In the genomic region with DNA sequence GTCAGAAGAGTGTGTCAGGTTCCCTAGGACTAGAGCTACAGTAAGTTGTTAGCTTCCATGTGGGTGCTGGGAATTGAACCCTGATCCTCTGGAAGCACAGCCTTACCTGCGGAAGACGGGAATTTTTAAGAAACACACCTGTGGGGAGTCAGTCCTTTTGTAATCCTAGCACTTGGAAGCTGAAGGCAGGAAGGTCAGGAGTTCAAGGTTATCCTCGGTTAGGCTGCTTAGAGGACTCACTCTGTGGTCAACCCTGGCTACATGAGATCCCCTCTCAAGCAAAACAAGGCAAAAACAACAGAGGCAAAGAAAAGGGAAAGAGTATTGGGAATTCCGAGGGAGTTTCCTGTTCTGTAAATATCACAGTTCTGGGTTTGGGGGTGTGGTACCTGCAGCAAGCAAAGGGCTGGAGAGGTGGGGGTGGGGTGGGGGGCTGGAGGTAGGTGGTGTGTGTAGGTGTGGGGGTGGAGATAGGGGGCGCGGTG, we compare ENCODE assay signal across 24 mouse cellular contexts. TPM values are rescaled to one million over a fixed set of nuclear protein-coding genes. Genes with fewer than 3 reads are reported as not detected.
DNase-seq lines count a peak whose midpoint lies in the region; ATAC-seq and TF ChIP-seq lines count a peak whose summit lies in the region.
"Had no signal": no experiment of that assay in that cellular context is flagged by ENCODE, and none has a peak within 500 bp of the region (broad histone marks: within the 10 kb centered on the region; RNA-seq: fewer than 3 reads in every experiment).

No protein-coding gene starts in this region.

- H3K27me3 ChIP-seq in E14TG2a.4 (ENCODE audit: insufficient read depth, low read length) (no peaks in the 10 kb centered on the region), ES-Bruce4 (ENCODE audit: control insufficient read depth, insufficient read depth, low read length, poor library complexity, severe bottlenecking) (no peaks in the 10 kb centered on the region)
- H3K27me3 ChIP-seq in forebrain, embryonic 10.5 days (ENCODE audit: poor library complexity, severe bottlenecking) = peaks cover 89% of the 10 kb centered on the region
- H3K27me3 ChIP-seq in heart, embryonic 11.5 days (ENCODE audit: control insufficient read depth, insufficient read depth, low read length) = peaks cover 81% of the 10 kb centered on the region

- H3K9ac ChIP-seq in ES-Bruce4 (ENCODE audit: low read depth, poor library complexity, severe bottlenecking) (peak overlapping the region; percentile 60; the same call in 1 of the 2 replicates), ES-E14 (ENCODE audit: insufficient read depth, low read depth, low read length, poor library complexity, severe bottlenecking) (peak overlapping the region; percentile 80; the same call in 1 of the 2 replicates)
- no peak overlapping the region for H3K9ac ChIP-seq in heart, embryonic 11.5 days (ENCODE audit: low read depth, low read length)
- H3K9ac ChIP-seq: embryonic facial prominence, embryonic 12.5 days; forebrain, embryonic 13.5 days; forebrain, embryonic 15.5 days; forebrain, postnatal 0 days had no signal

- WGBS in forebrain, embryonic 10.5 days = 14% methylated on average over 6 of the region's 6 CpGs
- 11% methylated on average over 5 of the region's 6 CpGs for WGBS in heart, embryonic 11.5 days (ENCODE audit: insufficient replicate concordance)

- in situ Hi-C loops in ES-E14 (cut with MboI; ENCODE audit: low sequenced_read_pairs in 2 of 2, unreplicated experiment in 2 of 2) = no loop called here

- H3K36me3 ChIP-seq in E14TG2a.4 (ENCODE audit: insufficient read depth, low read length) = peaks cover 74% of the 10 kb centered on the region
- H3K36me3 ChIP-seq in ES-Bruce4 (ENCODE audit: control insufficient read depth, insufficient read depth, low read length, poor library complexity, severe bottlenecking) = peaks cover 4% of the 10 kb centered on the region; the same call in 1 of the 2 replicates
- H3K36me3 ChIP-seq in ES-E14 (ENCODE audit: control insufficient read depth, insufficient read depth, low read length, poor library complexity, severe bottlenecking) = peaks cover 28% of the 10 kb centered on the region
- no peaks in the 10 kb centered on the region for H3K36me3 ChIP-seq in forebrain, embryonic 10.5 days (replicated peaks)
- H3K36me3 ChIP-seq in heart, embryonic 11.5 days (ENCODE audit: control insufficient read depth, insufficient read depth, low read length) = no peaks in the 10 kb centered on the region
- H3K36me3 ChIP-seq: embryonic facial prominence, embryonic 10.5 days; embryonic facial prominence, embryonic 12.5 days; forebrain, embryonic 15.5 days had no signal

- ATAC-seq in heart, embryonic 11.5 days (replicated peaks; ENCODE audit: insufficient number of reproducible peaks, low FRiP score, low TSS enrichment) = no peak
- ATAC-seq: forebrain, embryonic 13.5 days; forebrain, embryonic 15.5 days; forebrain, postnatal 0 days had no signal

- H3K4me3 ChIP-seq in E14TG2a.4 (replicated peaks; ENCODE audit: low read length) (peak overlapping the region; percentile 88), ES-Bruce4 (ENCODE audit: low read depth, low read length) (peak overlapping the region; percentile 61), ES-E14 (ENCODE audit: insufficient read depth in 1 of 2, low read depth in 1 of 2, low read length in 2 of 2, poor library complexity in 1 of 2, severe bottlenecking in 1 of 2) (peak overlapping the region; percentile 73 to 79)
- H3K4me3 ChIP-seq in forebrain, embryonic 10.5 days = no peak overlapping the region
- H3K4me3 ChIP-seq in heart, embryonic 11.5 days (ENCODE audit: low read depth, low read length) = no peak overlapping the region
- H3K4me3 ChIP-seq: embryonic facial prominence, embryonic 10.5 days; embryonic facial prominence, embryonic 12.5 days; forebrain, embryonic 13.5 days; forebrain, embryonic 15.5 days had no signal

- H3K9me3 ChIP-seq in E14TG2a.4 (ENCODE audit: low read length) = no peaks in the 10 kb centered on the region
- no peaks in the 10 kb centered on the region for H3K9me3 ChIP-seq in ES-Bruce4 (replicated peaks; ENCODE audit: control insufficient read depth, insufficient read depth, low read length, poor library complexity, severe bottlenecking)
- H3K9me3 ChIP-seq in ES-E14 (ENCODE audit: control insufficient read depth, insufficient read depth, low read depth, low read length) = no peaks in the 10 kb centered on the region
- no peaks in the 10 kb centered on the region for H3K9me3 ChIP-seq in forebrain, embryonic 10.5 days
- H3K9me3 ChIP-seq in heart, embryonic 11.5 days (replicated peaks; ENCODE audit: control insufficient read depth, low read length) = no peaks in the 10 kb centered on the region
- H3K9me3 ChIP-seq: embryonic facial prominence, embryonic 10.5 days; embryonic facial prominence, embryonic 12.5 days; forebrain, embryonic 13.5 days; forebrain, embryonic 15.5 days had no signal

- TF ChIP-seq EP300 in ES-Bruce4 (IDR thresholded peaks at IDR 0.05; ENCODE audit: insufficient read depth, low read depth, low read length) = peak; percentile 72

- DNase-seq in ES-E14 (ENCODE audit: low read depth, low spot score) = no peak
- DNase-seq in ZHBTc4 (ENCODE audit: low read depth, low spot score) = peak; percentile 45
- DNase-seq in cerebellum, adult 11 months = no peak
- DNase-seq in forebrain, embryonic 10.5 days (ENCODE audit: extremely low spot score, low spot score) = no peak
- DNase-seq: adrenal gland, adult 2 months; adrenal gland, postnatal 10 days; adrenal gland, postnatal 25 days; cerebellum, adult 11-12 months; cerebellum, adult 2 months; cerebellum, adult 9-10 months; cerebellum, postnatal 10 days; cerebellum, postnatal 25 days; forebrain, postnatal 0 days had no signal

- TF ChIP-seq CTCF in E14TG2a.4 (conservative IDR thresholded peaks at IDR 0.05; ENCODE audit: low read length) (no peak), ES-Bruce4 (IDR thresholded peaks at IDR 0.05; ENCODE audit: low read depth, low read length) (no peak)

- H3K4me1 ChIP-seq in E14TG2a.4 (replicated peaks; ENCODE audit: low read depth, low read length) (peaks cover 81% of the 10 kb centered on the region), ES-Bruce4 (ENCODE audit: control insufficient read depth, insufficient read depth, low read length) (peaks cover 17% of the 10 kb centered on the region), ES-E14 (ENCODE audit: control insufficient read depth in 2 of 2, insufficient read depth in 2 of 2, low read length in 2 of 2, poor library complexity in 1 of 2) (peaks cover 6 to 26% of the 10 kb centered on the region in 2 experiments)
- peaks cover 17% of the 10 kb centered on the region for H3K4me1 ChIP-seq in forebrain, embryonic 10.5 days
- H3K4me1 ChIP-seq in heart, embryonic 11.5 days (ENCODE audit: control insufficient read depth, insufficient read depth, low read length) = peaks cover 6% of the 10 kb centered on the region
- H3K4me1 ChIP-seq: forebrain, embryonic 13.5 days; forebrain, embryonic 15.5 days had no signal

- H3K27ac ChIP-seq in ES-Bruce4 (ENCODE audit: insufficient read depth, low read length) (peak overlapping the region; percentile 87), ES-E14 (ENCODE audit: insufficient read depth, low read depth, low read length, poor library complexity, severe bottlenecking) (peak overlapping the region; percentile 96)
- no peak overlapping the region for H3K27ac ChIP-seq in forebrain, embryonic 10.5 days
- no peak overlapping the region for H3K27ac ChIP-seq in heart, embryonic 11.5 days (ENCODE audit: low read depth, low read length)
- H3K27ac ChIP-seq: embryonic facial prominence, embryonic 10.5 days; embryonic facial prominence, embryonic 12.5 days; forebrain, embryonic 13.5 days; forebrain, embryonic 15.5 days had no signal

- TF ChIP-seq POLR2A in ES-Bruce4 (IDR thresholded peaks at IDR 0.05; ENCODE audit: insufficient read depth, low read length) = no peak

- no peak overlapping the region for H3K4me2 ChIP-seq in heart, embryonic 11.5 days
- H3K4me2 ChIP-seq: embryonic facial prominence, embryonic 12.5 days; forebrain, embryonic 13.5 days; forebrain, embryonic 15.5 days had no signal

TF ChIP-seq in ES-E14, 5 proteins besides CTCF, POLR2A, EP300 and RAD21 (continues in another document):
- TF ChIP-seq ZC3H11A (IDR thresholded peaks at IDR 0.05; ENCODE audit: borderline replicate concordance, low read depth, low read length) (no peak), CHD2 (IDR thresholded peaks at IDR 0.05; ENCODE audit: low read depth, low read length) (no peak), MAFK (IDR thresholded peaks at IDR 0.05; ENCODE audit: insufficient read depth, low read depth, low read length) (no peak), ZNF384 (IDR thresholded peaks at IDR 0.05; ENCODE audit: low read depth, low read length) (no peak)

RNA-seq across cellular contexts. Expression of a gene that starts 6.7 kb away (rescaled TPM):
- 27.5 and 30.9 TPM in 2 replicates for polyA plus RNA-seq in ES-Bruce4 (2011; ENCODE audit: insufficient read depth, insufficient read length, low read depth, missing spikeins)
- total RNA-seq in ES-E14 (2012; rRNA removed) = 45.7 and 72.5 TPM in 2 replicates
- 0.07 TPM in 1 of 2 replicates, not detected in the other for polyA plus RNA-seq in forebrain, embryonic 10.5 days (2016; fragmentation: Nextera tagmentation; extraction: Ambion mirVana)
- polyA plus RNA-seq in heart, embryonic 11.5 days (2014; fragmentation: Nextera tagmentation; extraction: Ambion mirVana) = 0.10 and 0.37 TPM in 2 replicates
- total RNA-seq: adrenal gland, adult 2 months; adrenal gland, postnatal 10 days; adrenal gland, postnatal 25 days; forebrain, postnatal 0 days had no signal
- polyA plus RNA-seq: adrenal gland, adult 2 months had no signal

RNA-seq across cellular contexts. Expression of a gene that starts 7.4 kb away (rescaled TPM):
- 5.8 and 9.4 TPM in 2 replicates for polyA plus RNA-seq in ES-Bruce4 (2011; ENCODE audit: insufficient read depth, insufficient read length, low read depth, missing spikeins)
- 10.7 and 29.8 TPM in 2 replicates for total RNA-seq in ES-E14 (2012; rRNA removed)
- polyA plus RNA-seq in forebrain, embryonic 10.5 days (2016; fragmentation: Nextera tagmentation; extraction: Ambion mirVana) = 0.29 and 0.52 TPM in 2 replicates
- polyA plus RNA-seq in heart, embryonic 11.5 days (2014; fragmentation: Nextera tagmentation; extraction: Ambion mirVana) = 1.5 and 3.7 TPM in 2 replicates
- total RNA-seq: adrenal gland, adult 2 months; adrenal gland, postnatal 10 days; adrenal gland, postnatal 25 days; MEL had no signal
- polyA plus RNA-seq: adrenal gland, adult 2 months; C2C12 had no signal

RNA-seq across cellular contexts. Expression of a gene that starts 19.5 kb away (rescaled TPM):
- 70.6 and 78.2 TPM in 2 replicates for polyA plus RNA-seq in ES-Bruce4 (2011; ENCODE audit: insufficient read depth, insufficient read length, low read depth, missing spikeins)
- 36.9 and 63.7 TPM in 2 replicates for total RNA-seq in ES-E14 (2012; rRNA removed)
- 25.4 and 33.7 TPM in 2 replicates for polyA plus RNA-seq in forebrain, embryonic 10.5 days (2016; fragmentation: Nextera tagmentation; extraction: Ambion mirVana)
- polyA plus RNA-seq in heart, embryonic 11.5 days (2014; fragmentation: Nextera tagmentation; extraction: Ambion mirVana) = 34.9 and 37.8 TPM in 2 replicates

RNA-seq across cellular contexts. Expression of a gene that starts 28.6 kb away (rescaled TPM):
- 0.58 TPM in 1 of 2 replicates, not detected in the other for polyA plus RNA-seq in ES-Bruce4 (2011; ENCODE audit: insufficient read depth, insufficient read length, low read depth, missing spikeins)
- total RNA-seq in ES-E14 (2012; rRNA removed) = 0.80 and 0.90 TPM in 2 replicates
- polyA plus RNA-seq in forebrain, embryonic 10.5 days (2016; fragmentation: Nextera tagmentation; extraction: Ambion mirVana) = not detected in 2 replicates
- polyA plus RNA-seq in heart, embryonic 11.5 days (2014; fragmentation: Nextera tagmentation; extraction: Ambion mirVana) = 0.37 TPM in 1 of 2 replicates, not detected in the other
- total RNA-seq: adrenal gland, postnatal 25 days; forebrain, postnatal 0 days; MEL had no signal
- polyA plus RNA-seq: cerebellum, adult 2 months; cortical plate, adult 2 months; embryonic facial prominence, embryonic 10.5 days; embryonic facial prominence, embryonic 12.5 days; embryonic facial prominence, embryonic 14.5 days; forebrain, embryonic 15.5 days; forebrain, postnatal 0 days had no signal

RNA-seq across cellular contexts. Expression of a gene that starts 43.3 kb away (rescaled TPM):
- 4.1 TPM in 2 replicates for polyA plus RNA-seq in ES-Bruce4 (2011; ENCODE audit: insufficient read depth, insufficient read length, low read depth, missing spikeins)
- 4.2 and 8.2 TPM in 2 replicates for total RNA-seq in ES-E14 (2012; rRNA removed)
- 1.3 and 1.5 TPM in 2 replicates for polyA plus RNA-seq in forebrain, embryonic 10.5 days (2016; fragmentation: Nextera tagmentation; extraction: Ambion mirVana)
- 1.0 and 1.4 TPM in 2 replicates for polyA plus RNA-seq in heart, embryonic 11.5 days (2014; fragmentation: Nextera tagmentation; extraction: Ambion mirVana)

Comparison
In these comparisons a context has a peak if more than half of its experiments do, and no peak if none do; other contexts are left out.
1. H3K4me3 ChIP-seq: peak in E14TG2a.4 (single experiment), ES-Bruce4 (single experiment) and ES-E14 (2 of 2); none in forebrain, embryonic 10.5 days (single experiment) and heart, embryonic 11.5 days (single experiment).
2. H3K27ac ChIP-seq: peak in ES-Bruce4 (single experiment) and ES-E14 (single experiment); none in forebrain, embryonic 10.5 days (single experiment) and heart, embryonic 11.5 days (single experiment).
3. RNA of a gene that starts 6.7 kb away (polyA plus RNA-seq): 27.5 to 30.9 TPM in ES-Bruce4; 0.10 to 0.37 TPM in heart, embryonic 11.5 days and 0.07 TPM in forebrain, embryonic 10.5 days; every median in the first group is over 10 times any median in the second.